Mouse (Mus musculus) fat pad, adult 2 months (tissue): ENCODE measurements around the gene Reep3.

Experiments
- DNase-seq: peaks from one replicate; pipeline ENCODE4 v3.0.0-alpha.2; 2011; ENCODE audit warnings: low read depth, low spot score; ENCODE audit errors: extremely low read depth

Gene Reep3

GRCm38 (mm10) chr10:66978215-66978614, 118.5 kb downstream of the Reep3 start:
- no peak for DNase-seq

DNA sequence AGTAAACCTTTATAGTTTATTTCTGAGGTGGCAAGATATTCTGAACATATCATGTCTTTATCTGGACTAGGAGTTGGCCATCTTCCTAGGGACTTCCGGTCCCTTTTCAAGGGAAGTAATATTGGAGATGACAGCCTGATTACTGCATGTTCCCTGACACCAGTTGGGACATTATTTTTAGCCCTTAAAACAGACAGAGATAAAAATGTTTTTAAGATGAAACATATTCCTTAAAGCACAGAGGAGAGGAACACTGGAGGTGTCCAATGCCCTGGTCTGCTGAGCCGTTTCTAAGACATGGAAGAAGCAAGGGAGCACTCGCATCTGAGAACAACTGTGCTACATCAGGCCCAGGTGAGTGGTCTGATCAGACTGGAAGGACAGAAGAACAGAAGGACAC, 119.7 kb downstream of the Reep3 start:
- no peak for DNase-seq

- DNase-seq, result peak; percentile 79
Observed at GRCm38 (mm10) chr10:66975451-66975850, 121.3 kb downstream of the Reep3 start.

DNA sequence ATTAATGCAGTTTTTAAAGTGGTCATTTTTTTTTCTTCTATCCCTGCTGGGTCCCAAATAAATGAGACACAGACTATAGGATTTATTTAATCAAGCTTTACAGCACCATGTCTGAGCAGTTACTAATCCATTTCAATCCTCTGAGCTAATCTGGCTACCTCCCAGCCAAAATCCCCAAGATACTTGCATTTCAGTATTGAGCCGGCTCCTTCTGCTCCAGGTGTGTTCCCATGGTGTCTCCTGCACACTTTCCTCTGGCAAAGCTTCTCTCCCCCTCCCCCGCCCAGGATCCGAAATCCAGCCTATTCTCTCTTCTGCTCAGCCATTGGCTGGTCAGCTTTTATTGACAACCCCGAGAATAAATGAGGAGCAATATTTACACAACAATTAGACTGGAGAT, 122.3 kb downstream of the Reep3 start:
- DNase-seq, result peak; percentile 25

GRCm38 (mm10) chr10:66973866-66974265, 122.9 kb downstream of the Reep3 start:
- DNase-seq, result no peak

DNA sequence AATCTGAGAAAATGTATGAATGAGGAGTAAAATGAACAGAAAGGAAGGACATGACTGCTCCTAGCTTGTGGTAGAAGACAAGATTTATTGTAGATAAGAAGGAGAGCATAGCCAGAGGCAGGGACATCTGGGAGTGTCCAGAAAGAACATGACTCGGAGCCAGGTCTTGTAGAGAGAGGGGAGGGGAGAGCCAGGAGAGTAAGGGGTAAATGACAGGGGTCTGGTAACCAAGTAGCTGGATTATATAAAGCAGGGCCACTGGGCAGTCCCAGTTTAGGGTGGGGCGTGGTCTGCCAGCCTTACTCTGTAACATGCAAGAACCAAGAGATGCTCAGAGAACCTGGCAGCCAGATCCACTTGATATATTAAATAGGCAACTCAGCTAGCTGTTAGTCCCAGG, 123.5 kb downstream of the Reep3 start:
- DNase-seq, result no peak

GRCm38 (mm10) chr10:66970336-66971115, 126.2 kb downstream of the Reep3 start:
- no peak for DNase-seq

GRCm38 (mm10) chr10:66969581-66969980, 127.2 kb downstream of the Reep3 start:
- no peak for DNase-seq

DNA sequence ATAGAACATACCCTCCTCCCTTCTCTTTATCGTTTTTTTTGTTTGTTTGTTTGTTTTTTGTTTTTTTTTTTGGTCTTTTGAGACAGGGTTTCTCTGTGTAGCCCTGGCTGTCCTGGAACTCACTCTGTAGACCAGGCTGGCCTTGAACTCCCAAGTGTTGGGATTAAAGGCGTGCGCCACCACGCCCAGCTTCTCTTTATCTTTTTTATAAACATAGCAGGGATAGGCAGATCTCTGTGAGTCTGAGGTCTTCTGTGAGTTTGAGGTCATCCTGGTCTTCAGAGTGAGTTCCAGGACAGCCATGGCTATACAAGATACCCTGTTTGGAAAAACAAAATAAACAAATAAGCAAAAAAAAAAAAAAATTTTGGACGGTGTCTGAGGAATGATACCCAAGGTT, 127.7 kb downstream of the Reep3 start:
- no peak for DNase-seq

- DNase-seq, result no peak
Observed at GRCm38 (mm10) chr10:66968541-66968940, 128.2 kb downstream of the Reep3 start.

- no peak for DNase-seq
Observed at GRCm38 (mm10) chr10:66966391-66967109, 130.2 kb downstream of the Reep3 start.

DNA sequence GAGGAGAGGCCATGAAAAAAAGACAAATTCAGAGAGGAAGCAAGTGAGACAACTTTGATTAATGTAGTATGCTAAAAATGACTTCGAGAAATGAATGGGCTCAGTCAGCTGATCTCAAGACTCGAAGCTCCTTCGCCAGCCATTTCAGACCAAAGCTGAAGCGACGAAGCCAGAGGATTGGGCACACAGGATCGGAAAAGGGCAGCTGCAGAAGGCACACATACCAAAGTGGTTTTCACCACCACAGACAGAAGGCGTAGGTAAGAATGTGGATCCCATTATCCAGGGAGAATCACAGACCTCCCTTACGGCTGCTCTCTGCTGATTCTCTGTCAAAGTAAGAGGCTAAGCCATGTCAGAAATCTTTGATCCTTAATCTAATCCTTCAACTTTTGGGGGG, 136.6 kb downstream of the Reep3 start:
- no peak for DNase-seq
